Mouse (Mus musculus): ENCODE results near the gene Pigl.
A peak's percentile ranks its signal among the peaks of the same experiment; 100 is the strongest.

Pigl gene

GRCm38 (mm10) chr11:62557205-62557604 is 98.9 kb downstream of the Pigl start:
- no peak for DNase-seq (ENCODE audit: low spot score)

GRCm38 (mm10) chr11:62558152-62558551 is 99.9 kb downstream of the Pigl start:
- DNase-seq (ENCODE audit: low spot score), result no peak

- DNase-seq (ENCODE audit: low spot score), result peak; percentile 49
Observed at GRCm38 (mm10) chr11:62558961-62559646, 100.8 kb downstream of the Pigl start.

GRCm38 (mm10) chr11:62560463-62561016 is 102.3 kb downstream of the Pigl start:
- peak; percentile 14 for DNase-seq (ENCODE audit: low spot score)

- no peak for DNase-seq (ENCODE audit: low spot score)
Observed at GRCm38 (mm10) chr11:62563590-62563989, 105.3 kb downstream of the Pigl start.

All from ovary, postnatal 36 days (tissue).